Mouse (Mus musculus) urinary bladder, postnatal 25 days (tissue): Measurements from ENCODE around the gene Cidec.

Experiments used
- DNase-seq: peaks from one replicate; pipeline ENCODE4 v3.0.0; 2022; ENCODE audit warnings: low spot score

The Cidec gene

GRCm38 (mm10) chr6:113435664-113436205 lies at the start of gene Cidec:
Cidec (minus strand) TSS chr6:113435760.
- DNase-seq, result no peak

GRCm38 (mm10) chr6:113483729-113484128 lies 48.2 kb upstream of the Cidec start:
- no peak for DNase-seq

- peak; percentile 83 for DNase-seq
Measured at GRCm38 (mm10) chr6:113483100-113483615, 47.6 kb upstream of the Cidec start, which contains the start of gene Creld1. Creld1 (plus strand) TSS chr6:113483297.

GRCm38 (mm10) chr6:113482477-113483099 lies 47.0 kb upstream of the Cidec start:
- DNase-seq, result no peak

- DNase-seq, result peak; percentile 69
Measured at GRCm38 (mm10) chr6:113480555-113481373, 45.2 kb upstream of the Cidec start.

- no peak for DNase-seq
Measured at GRCm38 (mm10) chr6:113478906-113479305, 43.3 kb upstream of the Cidec start.

- no peak for DNase-seq
Measured at GRCm38 (mm10) chr6:113477353-113477752, 41.8 kb upstream of the Cidec start.

- DNase-seq, result no peak
Measured at GRCm38 (mm10) chr6:113473715-113474114, 38.2 kb upstream of the Cidec start.

- DNase-seq, result no peak
Measured at GRCm38 (mm10) chr6:113473246-113473645, 37.7 kb upstream of the Cidec start.

- no peak for DNase-seq
Measured at GRCm38 (mm10) chr6:113472061-113472460, 36.5 kb upstream of the Cidec start.

GRCm38 (mm10) chr6:113471297-113471936 lies 35.9 kb upstream of the Cidec start, which contains the start of gene Il17rc:
Il17rc (plus strand) TSS chr6:113471427.
- DNase-seq, result peak; percentile 50

- peak; percentile 78 for DNase-seq
Measured at GRCm38 (mm10) chr6:113469432-113469831, 33.9 kb upstream of the Cidec start.

GRCm38 (mm10) chr6:113469021-113469420 lies 33.5 kb upstream of the Cidec start:
- DNase-seq, result peak; percentile 46

- DNase-seq, result no peak
Measured at GRCm38 (mm10) chr6:113468512-113468911, 33.0 kb upstream of the Cidec start.

GRCm38 (mm10) chr6:113465602-113466001 lies 30.0 kb upstream of the Cidec start:
- no peak for DNase-seq

GRCm38 (mm10) chr6:113464040-113464439 lies 28.5 kb upstream of the Cidec start:
- DNase-seq, result no peak

- DNase-seq, result peak; percentile 45
Measured at GRCm38 (mm10) chr6:113458635-113459034, 23.1 kb upstream of the Cidec start.

- DNase-seq, result no peak
Measured at GRCm38 (mm10) chr6:113457952-113458534, 22.5 kb upstream of the Cidec start, which contains the start of gene Il17re. Il17re (plus strand) TSS chr6:113458484.

- DNase-seq, result no peak
Measured at GRCm38 (mm10) chr6:113455007-113455406, 19.4 kb upstream of the Cidec start.

- DNase-seq, result no peak
Measured at GRCm38 (mm10) chr6:113451839-113452238, 16.3 kb upstream of the Cidec start.

GRCm38 (mm10) chr6:113447639-113448038 lies 12.1 kb upstream of the Cidec start:
- DNase-seq, result no peak
